In genomic region chr7:100837701-100838100, GRCm38 (mm10) we compare ENCODE assay signal across 13 mouse cellular contexts.
"Had no signal": no experiment of that assay in that cellular context is flagged by ENCODE, and none has a peak within 500 bp of the region (broad histone marks: within the 10 kb centered on the region; RNA-seq: fewer than 3 reads in every experiment).

No protein-coding gene starts in this region.

- H3K27me3 ChIP-seq: hindbrain, embryonic 13.5 days; limb, embryonic 13.5 days; lung, embryonic 15.5 days; midbrain, embryonic 13.5 days; neural tube, embryonic 15.5 days had no signal

- H3K27ac ChIP-seq: hindbrain, embryonic 13.5 days; hindbrain, postnatal 0 days; kidney, postnatal 0 days; layer of hippocampus, adult 2 months; limb, embryonic 13.5 days; lung, embryonic 15.5 days; midbrain, embryonic 13.5 days; neural tube, embryonic 15.5 days had no signal

- H3K4me1 ChIP-seq: hindbrain, embryonic 13.5 days; lung, embryonic 15.5 days; midbrain, embryonic 13.5 days; neural tube, embryonic 15.5 days had no signal

- H3K4me2 ChIP-seq: hindbrain, embryonic 13.5 days; limb, embryonic 13.5 days; lung, embryonic 15.5 days; midbrain, embryonic 13.5 days; neural tube, embryonic 15.5 days had no signal

- H3K4me3 ChIP-seq: hindbrain, embryonic 13.5 days; layer of hippocampus, adult 2 months; limb, embryonic 13.5 days; lung, embryonic 15.5 days; midbrain, embryonic 13.5 days; myocyte; neural tube, embryonic 15.5 days had no signal

- DNase-seq: liver, postnatal 0 days; right cerebral cortex, adult 18-20 months; right cerebral cortex, postnatal 25 days; thymus, postnatal 36 days had no signal

- H3K9me3 ChIP-seq: hindbrain, embryonic 13.5 days; limb, embryonic 13.5 days; lung, embryonic 15.5 days; midbrain, embryonic 13.5 days; neural tube, embryonic 15.5 days had no signal

- H3K9ac ChIP-seq: hindbrain, embryonic 13.5 days; limb, embryonic 13.5 days; liver, postnatal 0 days; lung, embryonic 15.5 days; midbrain, embryonic 13.5 days; neural tube, embryonic 15.5 days had no signal

- ATAC-seq: hindbrain, postnatal 0 days; liver, postnatal 0 days; midbrain, embryonic 13.5 days had no signal
